Mouse (Mus musculus) bone marrow, adult 2 months (tissue): ENCODE data around the gene Gtpbp1.

Source experiments
- CTCF ChIP-seq: fragments of 200-500 bp; IDR thresholded peaks from 2 replicates; pipeline ENCODE4 v1.5.1; 2011; ENCODE audit warnings: low read length, control low read depth; ENCODE audit not compliant: control insufficient read depth, insufficient read depth
- POLR2A ChIP-seq: fragments of 200-500 bp; IDR thresholded peaks from 2 replicates; pipeline ENCODE4 v1.6.1; 2011; ENCODE audit warnings: low read depth, mild to moderate bottlenecking, control low read depth, low read length, borderline replicate concordance; ENCODE audit not compliant: control insufficient read depth

- TF ChIP-seq CTCF (no peak), POLR2A (0 out of 2 replicates have a peak, but pooled peaks have one; percentile 31)
Measured at GRCm38 (mm10) chr15:79751772-79752171, 61.1 kb downstream of the Gtpbp1 start.
